In the genomic region with DNA sequence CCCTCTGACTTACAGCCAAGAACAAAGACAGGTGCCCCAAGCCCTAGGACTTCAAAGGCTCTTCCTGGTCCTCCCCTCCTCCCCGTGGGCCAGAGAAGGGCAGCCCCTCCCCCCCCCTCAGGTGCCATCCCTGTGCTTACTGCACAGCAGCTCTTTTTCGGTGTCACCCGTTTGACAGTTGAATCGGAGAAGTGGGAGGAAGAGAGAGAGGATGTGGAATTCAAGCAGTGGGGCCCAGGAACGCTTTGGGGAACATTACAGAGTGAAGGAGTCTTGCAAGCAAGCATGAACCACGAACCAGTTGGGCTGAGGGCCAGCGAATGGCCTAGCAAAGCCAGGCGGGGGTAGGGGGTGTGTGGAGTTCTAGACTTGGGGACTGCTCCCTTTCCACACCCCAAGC, we compare ENCODE assay signal across 11 mouse cellular contexts. TPM values are rescaled to one million over a fixed set of nuclear protein-coding genes. Genes with fewer than 3 reads are reported as not detected.
A peak's percentile ranks its signal among the peaks of the same experiment; 100 is the strongest.
DNase-seq lines count a peak whose midpoint lies in the region; ATAC-seq lines count a peak whose summit lies in the region.
"Had no signal": no experiment of that assay in that cellular context is flagged by ENCODE, and none has a peak within 500 bp of the region (broad histone marks: within the 10 kb centered on the region; RNA-seq: fewer than 3 reads in every experiment).

No protein-coding gene starts in this region.

- WGBS in heart, embryonic 11.5 days (ENCODE audit: insufficient replicate concordance) = 50% methylated on average over 8 of the region's 8 CpGs
- 74% methylated on average over 8 of the region's 8 CpGs for WGBS in midbrain, embryonic 10.5 days
- WGBS in midbrain, embryonic 11.5 days = 64% methylated on average over 8 of the region's 8 CpGs
- WGBS in liver, embryonic 13.5 days (ENCODE audit: insufficient replicate concordance) = 15% methylated on average over 8 of the region's 8 CpGs

- no peak overlapping the region for H3K4me2 ChIP-seq in heart, embryonic 11.5 days
- no peak overlapping the region for H3K4me2 ChIP-seq in midbrain, embryonic 11.5 days
- H3K4me2 ChIP-seq in liver, embryonic 13.5 days = peak overlapping the region; percentile 61

- H3K9ac ChIP-seq in heart, embryonic 11.5 days (ENCODE audit: low read depth, low read length) = no peak overlapping the region
- no peak overlapping the region for H3K9ac ChIP-seq in midbrain, embryonic 11.5 days (ENCODE audit: low read length)
- peak overlapping the region; percentile 63 for H3K9ac ChIP-seq in liver, embryonic 13.5 days

- ATAC-seq in heart, embryonic 11.5 days (replicated peaks; ENCODE audit: insufficient number of reproducible peaks, low FRiP score, low TSS enrichment) = no peak
- no peak for ATAC-seq in midbrain, embryonic 11.5 days (ENCODE audit: low FRiP score)
- no peak for ATAC-seq in liver, embryonic 13.5 days (ENCODE audit: low read depth)

- no peaks in the 10 kb centered on the region for H3K36me3 ChIP-seq in heart, embryonic 11.5 days (ENCODE audit: control insufficient read depth, insufficient read depth, low read length)
- no peaks in the 10 kb centered on the region for H3K36me3 ChIP-seq in midbrain, embryonic 10.5 days
- no peaks in the 10 kb centered on the region for H3K36me3 ChIP-seq in midbrain, embryonic 11.5 days (ENCODE audit: control insufficient read depth, insufficient read depth, low read length)
- no peaks in the 10 kb centered on the region for H3K36me3 ChIP-seq in liver, embryonic 13.5 days

- H3K27me3 ChIP-seq in heart, embryonic 11.5 days (ENCODE audit: control insufficient read depth, insufficient read depth, low read length) = peaks cover 33% of the 10 kb centered on the region
- H3K27me3 ChIP-seq in midbrain, embryonic 10.5 days (ENCODE audit: low read depth, poor library complexity, severe bottlenecking) = peaks cover 40% of the 10 kb centered on the region
- H3K27me3 ChIP-seq in midbrain, embryonic 11.5 days (ENCODE audit: control insufficient read depth, insufficient read depth, low read length) = no peaks in the 10 kb centered on the region; the same call in 1 of the 2 replicates
- peaks cover 9% of the 10 kb centered on the region; the same call in 1 of the 2 replicates for H3K27me3 ChIP-seq in liver, embryonic 13.5 days

- peaks cover 18% of the 10 kb centered on the region for H3K4me1 ChIP-seq in heart, embryonic 11.5 days (ENCODE audit: control insufficient read depth, insufficient read depth, low read length)
- peaks cover 37% of the 10 kb centered on the region for H3K4me1 ChIP-seq in midbrain, embryonic 10.5 days
- no peaks in the 10 kb centered on the region for H3K4me1 ChIP-seq in midbrain, embryonic 11.5 days (ENCODE audit: control insufficient read depth, insufficient read depth, low read length)
- peaks cover 62% of the 10 kb centered on the region for H3K4me1 ChIP-seq in liver, embryonic 13.5 days (replicated peaks)

- DNase-seq in heart, adult 8-10 months (ENCODE audit: low spot score) = no peak
- no peak for DNase-seq in midbrain, embryonic 10.5 days (ENCODE audit: low spot score)
- no peak for DNase-seq in midbrain, embryonic 11.5 days (ENCODE audit: low spot score, missing footprints)
- DNase-seq in liver, embryonic 13.5 days = no peak
- DNase-seq in thymus, postnatal 25 days = peak; percentile 66
- no peak for DNase-seq in right cerebral cortex, postnatal 10 days (ENCODE audit: low spot score in 2 of 2)
- DNase-seq in cerebellum, adult 9-11 months = no peak
- DNase-seq: cerebellum, adult 2 months; gastrocnemius, postnatal 36 days; layer of hippocampus, postnatal 36 days had no signal

- no peak overlapping the region for H3K4me3 ChIP-seq in heart, embryonic 11.5 days (ENCODE audit: low read depth, low read length)
- H3K4me3 ChIP-seq in midbrain, embryonic 10.5 days = no peak overlapping the region
- no peak overlapping the region for H3K4me3 ChIP-seq in midbrain, embryonic 11.5 days (ENCODE audit: low read depth, low read length)
- 0 out of 2 replicates have a peak overlapping the region, but pooled peaks have one; percentile 25 for H3K4me3 ChIP-seq in liver, embryonic 13.5 days (replicated peaks)

- no peaks in the 10 kb centered on the region for H3K9me3 ChIP-seq in heart, embryonic 11.5 days (replicated peaks; ENCODE audit: control insufficient read depth, low read length)
- H3K9me3 ChIP-seq in midbrain, embryonic 10.5 days (replicated peaks) = no peaks in the 10 kb centered on the region
- no peaks in the 10 kb centered on the region for H3K9me3 ChIP-seq in midbrain, embryonic 11.5 days (ENCODE audit: control insufficient read depth, low read length)
- no peaks in the 10 kb centered on the region for H3K9me3 ChIP-seq in liver, embryonic 13.5 days (replicated peaks)

- H3K27ac ChIP-seq in heart, embryonic 11.5 days (ENCODE audit: low read depth, low read length) = 0 out of 2 replicates have a peak overlapping the region, but pooled peaks have one; percentile 22
- H3K27ac ChIP-seq in midbrain, embryonic 10.5 days (replicated peaks) = peak overlapping the region; percentile 6; the same call in 1 of the 2 replicates
- H3K27ac ChIP-seq in midbrain, embryonic 11.5 days (ENCODE audit: low read depth, low read length) = no peak overlapping the region
- peak overlapping the region; percentile 79 for H3K27ac ChIP-seq in liver, embryonic 13.5 days

RNA-seq across cellular contexts. Expression of a gene that starts 0.9 kb away (rescaled TPM):
- polyA plus RNA-seq in heart, embryonic 11.5 days (2014; fragmentation: Nextera tagmentation; extraction: Ambion mirVana) = 1.2 and 2.0 TPM in 2 replicates
- total RNA-seq in heart, adult 8-10 months (2022) = 1 to 10 TPM in 1 of 4 experiments, under 1 TPM in 3; 0.34 to 1.5 (median 0.49) TPM
- polyA plus RNA-seq in midbrain, embryonic 10.5 days (2016; fragmentation: Nextera tagmentation; extraction: Ambion mirVana) = 1.3 and 2.4 TPM in 2 replicates
- 1.4 and 1.6 TPM in 2 replicates for polyA plus RNA-seq in midbrain, embryonic 11.5 days (2014; fragmentation: Nextera tagmentation; extraction: Ambion mirVana)
- polyA plus RNA-seq in liver, embryonic 13.5 days (2015; fragmentation: Nextera tagmentation; extraction: Ambion mirVana) = 16.0 and 17.9 TPM in 2 replicates
- total RNA-seq: layer of hippocampus, postnatal 36 days had no signal

RNA-seq across cellular contexts. Expression of a gene that starts 15.1 kb away (rescaled TPM):
- polyA plus RNA-seq in heart, embryonic 11.5 days (2014; fragmentation: Nextera tagmentation; extraction: Ambion mirVana) = 27.7 and 29.7 TPM in 2 replicates
- total RNA-seq in heart, adult 8-10 months (2022) = 10 to 100 TPM; 19.0 to 21.4 (median 20.7) TPM
- 46.5 and 67.6 TPM in 2 replicates for polyA plus RNA-seq in midbrain, embryonic 10.5 days (2016; fragmentation: Nextera tagmentation; extraction: Ambion mirVana)
- 61.3 and 72.2 TPM in 2 replicates for polyA plus RNA-seq in midbrain, embryonic 11.5 days (2014; fragmentation: Nextera tagmentation; extraction: Ambion mirVana)
- polyA plus RNA-seq in liver, embryonic 13.5 days (2015; fragmentation: Nextera tagmentation; extraction: Ambion mirVana) = 8.9 and 10.5 TPM in 2 replicates

RNA-seq across cellular contexts. Expression of a gene that starts 26.5 kb away (rescaled TPM):
- polyA plus RNA-seq in heart, embryonic 11.5 days (2014; fragmentation: Nextera tagmentation; extraction: Ambion mirVana) = 1.0 and 1.4 TPM in 2 replicates
- 10 to 100 TPM; 12.9 to 17.9 (median 15.9) TPM for total RNA-seq in heart, adult 8-10 months (2022)
- polyA plus RNA-seq in midbrain, embryonic 10.5 days (2016; fragmentation: Nextera tagmentation; extraction: Ambion mirVana) = 0.06 and 0.17 TPM in 2 replicates
- 0.12 and 0.15 TPM in 2 replicates for polyA plus RNA-seq in midbrain, embryonic 11.5 days (2014; fragmentation: Nextera tagmentation; extraction: Ambion mirVana)
- polyA plus RNA-seq in liver, embryonic 13.5 days (2015; fragmentation: Nextera tagmentation; extraction: Ambion mirVana) = 0.05 and 0.15 TPM in 2 replicates

RNA-seq across cellular contexts. Expression of a gene that starts 35.9 kb away (rescaled TPM):
- polyA plus RNA-seq in heart, embryonic 11.5 days (2014; fragmentation: Nextera tagmentation; extraction: Ambion mirVana) = not detected in 2 replicates
- total RNA-seq in heart, adult 8-10 months (2022) = under 1 TPM; 0.44 to 0.71 (median 0.65) TPM
- not detected in 2 replicates for polyA plus RNA-seq in midbrain, embryonic 10.5 days (2016; fragmentation: Nextera tagmentation; extraction: Ambion mirVana)
- polyA plus RNA-seq in midbrain, embryonic 11.5 days (2014; fragmentation: Nextera tagmentation; extraction: Ambion mirVana) = not detected in 2 replicates
- not detected in 2 replicates for polyA plus RNA-seq in liver, embryonic 13.5 days (2015; fragmentation: Nextera tagmentation; extraction: Ambion mirVana)
